Mouse (Mus musculus): ENCODE data around the gene Omd.
"Not testable (repeated sequence)": the region's sequence is repeated elsewhere in the genome, so short reads cannot be mapped to it uniquely, and the experiment has no call there.

The Omd gene

GRCm38 (mm10) chr13:49581541-49582530, at the start of gene Omd:
Gene Omd (plus strand): TSS chr13:49582462.
- no peak for DNase-seq (ENCODE audit: low spot score)

DNA sequence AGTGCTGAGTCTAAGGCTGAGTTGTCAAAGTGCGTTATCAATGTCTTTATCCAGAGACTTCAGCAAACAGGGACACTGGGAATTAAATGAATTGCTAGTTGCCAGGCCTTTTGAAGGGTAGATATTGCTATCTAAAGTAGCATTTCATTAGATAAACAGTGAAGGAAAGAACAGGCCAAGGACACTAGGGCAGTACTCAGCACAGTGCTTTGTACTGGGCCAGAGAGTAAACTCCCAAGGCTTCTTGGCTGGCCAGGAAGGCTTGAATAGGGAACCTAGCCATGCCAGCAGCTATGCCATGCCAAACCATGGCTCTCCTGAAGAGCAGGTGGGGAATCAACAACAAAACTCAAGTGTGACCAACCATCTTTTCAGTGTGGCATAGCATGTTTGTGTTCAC, 45.3 kb upstream of the Omd start:
- DNase-seq (ENCODE audit: low spot score): no peak

GRCm38 (mm10) chr13:49538693-49539092, 43.6 kb upstream of the Omd start:
- DNase-seq (ENCODE audit: low spot score): no peak

- no peak for DNase-seq (ENCODE audit: low spot score)
These were observed 38.0 kb upstream of the Omd start, which contains the start of gene Aspn for GRCm38 (mm10) chr13:49544279-49544678. Gene Aspn (plus strand): TSS chr13:49544443.

DNA sequence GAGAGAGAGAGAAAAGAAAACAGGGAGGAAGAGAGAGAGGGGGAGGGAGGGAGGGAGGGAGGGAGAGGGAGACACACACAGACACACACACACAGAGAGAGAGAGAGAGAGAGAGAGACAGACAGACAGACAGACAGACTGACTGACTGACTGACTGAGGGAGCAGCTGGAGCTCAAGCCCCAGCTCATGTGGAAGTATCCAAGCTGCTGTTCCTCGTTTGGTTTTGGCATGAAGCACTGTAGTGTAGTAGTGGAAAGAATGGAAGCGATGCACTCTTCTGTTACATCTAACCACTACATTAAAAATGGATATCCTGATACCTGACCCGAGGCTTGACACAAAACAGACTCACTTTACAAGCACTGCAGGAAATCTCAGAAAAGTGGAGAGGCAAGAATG, 36.6 kb upstream of the Omd start:
- no peak for DNase-seq (ENCODE audit: low spot score)

DNA sequence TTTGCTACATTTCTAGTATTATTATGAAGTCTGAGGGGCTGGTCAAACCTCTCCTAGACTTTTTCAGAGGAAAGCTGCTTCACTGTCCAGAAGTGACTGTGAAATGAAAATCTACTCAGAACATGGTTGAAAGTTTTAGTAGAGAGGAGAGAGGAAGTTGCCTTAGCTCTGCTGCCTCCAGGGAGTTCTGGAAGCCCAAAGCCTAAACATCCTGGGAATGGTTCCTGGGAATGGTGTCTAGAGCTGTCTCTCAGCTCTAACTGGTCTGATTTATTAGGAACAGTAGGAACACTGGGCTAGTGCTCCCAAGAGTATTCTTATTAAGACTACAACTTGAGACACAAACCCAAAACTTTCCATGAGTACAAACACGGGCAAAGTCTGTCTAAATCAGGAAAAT, 35.7 kb upstream of the Omd start:
- no peak for DNase-seq (ENCODE audit: low spot score)

GRCm38 (mm10) chr13:49547563-49548150, 34.6 kb upstream of the Omd start:
- DNase-seq (ENCODE audit: low spot score): no peak

DNA sequence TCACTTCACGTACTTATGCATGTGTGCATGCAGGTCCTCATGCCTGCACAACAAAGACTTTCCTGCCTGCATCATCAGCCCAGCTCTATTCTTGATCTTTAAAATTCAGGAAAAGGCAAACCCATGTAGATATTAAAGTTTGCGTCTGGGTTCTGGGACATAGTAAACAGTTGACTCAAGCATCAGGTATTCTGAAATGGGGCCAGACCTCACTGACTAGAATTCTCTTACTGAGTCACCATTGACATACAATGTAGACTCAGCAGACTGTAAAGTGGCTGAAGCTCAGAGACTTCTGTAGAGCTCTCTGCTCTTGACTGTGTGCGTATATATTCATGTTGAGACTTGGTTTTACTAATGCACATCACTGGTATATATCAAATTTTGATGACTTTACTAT, 32.6 kb upstream of the Omd start:
- no peak for DNase-seq (ENCODE audit: low spot score)

GRCm38 (mm10) chr13:49554519-49554918, 27.7 kb upstream of the Omd start:
- no peak for DNase-seq (ENCODE audit: low spot score)

- no peak for DNase-seq (ENCODE audit: low spot score)
These were observed 26.1 kb upstream of the Omd start for GRCm38 (mm10) chr13:49556203-49556602.

- no peak for DNase-seq (ENCODE audit: low spot score)
These were observed 25.3 kb upstream of the Omd start for GRCm38 (mm10) chr13:49556924-49557323.

- DNase-seq (ENCODE audit: low spot score): peak; percentile 50
These were observed 23.1 kb upstream of the Omd start for GRCm38 (mm10) chr13:49559185-49559584.

GRCm38 (mm10) chr13:49560886-49561285, 21.4 kb upstream of the Omd start:
- peak; percentile 34 for DNase-seq (ENCODE audit: low spot score)

GRCm38 (mm10) chr13:49564347-49564746, 17.9 kb upstream of the Omd start:
- no peak for DNase-seq (ENCODE audit: low spot score)

DNA sequence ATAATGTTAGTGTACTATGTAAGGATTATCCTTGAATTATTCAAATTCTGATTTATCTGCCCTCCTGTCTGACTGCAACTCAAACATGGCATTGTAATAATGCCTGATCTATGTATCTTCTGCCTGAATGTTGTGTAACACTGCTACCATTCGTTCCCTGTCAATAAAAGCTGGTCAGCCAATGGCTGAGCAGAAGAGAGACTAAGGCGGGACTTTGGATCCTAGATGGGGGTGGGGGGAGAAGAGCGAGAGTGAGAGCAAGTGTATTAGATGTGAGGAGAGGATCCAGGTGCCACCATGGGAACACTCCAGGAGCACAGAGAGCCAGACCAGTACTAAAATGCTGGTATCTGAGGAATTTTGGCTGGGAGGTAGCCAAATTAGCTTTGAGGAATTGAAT, 11.9 kb upstream of the Omd start:
- peak; percentile 59 for DNase-seq (ENCODE audit: low spot score)

DNA sequence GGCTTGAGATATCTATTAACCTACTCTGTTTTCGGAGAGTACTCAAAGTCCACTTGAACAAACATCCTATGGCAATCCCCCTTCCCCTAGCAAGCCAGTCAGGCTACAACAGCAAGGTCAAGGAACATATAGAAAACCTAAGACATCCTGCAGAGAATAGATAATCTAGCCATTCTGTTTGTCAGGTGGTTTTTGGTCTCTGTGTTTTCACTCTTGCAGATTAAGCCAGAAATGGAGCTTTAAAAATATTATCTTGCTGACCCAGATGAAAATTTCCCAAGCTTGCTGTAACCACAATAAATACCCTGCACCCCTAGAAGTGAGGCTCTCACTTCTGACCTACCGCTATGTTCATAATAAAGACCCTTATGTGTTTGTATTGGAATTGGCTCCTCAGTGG, 10.8 kb upstream of the Omd start:
- DNase-seq (ENCODE audit: low spot score): peak; percentile 72

DNA sequence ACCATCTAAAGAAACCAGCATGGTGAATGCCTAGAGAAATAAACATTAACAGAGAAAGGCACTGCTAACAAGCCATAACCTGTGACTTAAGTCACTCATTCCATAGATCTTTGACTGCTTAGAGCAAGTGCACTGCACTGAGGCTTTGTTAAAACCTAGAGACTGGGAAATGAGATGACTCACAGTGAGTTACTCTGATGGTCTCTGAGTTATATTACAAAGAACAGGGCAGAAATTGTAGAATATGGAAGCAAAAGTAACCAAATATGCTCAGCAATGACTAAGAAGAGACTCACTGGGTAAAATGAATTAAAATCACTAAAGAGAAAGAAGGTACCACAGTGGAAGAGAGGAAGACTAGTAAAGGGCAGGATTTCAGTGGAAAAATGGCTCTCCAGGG, 1.6 kb downstream of the Omd start:
- DNase-seq (ENCODE audit: low spot score): no peak

DNA sequence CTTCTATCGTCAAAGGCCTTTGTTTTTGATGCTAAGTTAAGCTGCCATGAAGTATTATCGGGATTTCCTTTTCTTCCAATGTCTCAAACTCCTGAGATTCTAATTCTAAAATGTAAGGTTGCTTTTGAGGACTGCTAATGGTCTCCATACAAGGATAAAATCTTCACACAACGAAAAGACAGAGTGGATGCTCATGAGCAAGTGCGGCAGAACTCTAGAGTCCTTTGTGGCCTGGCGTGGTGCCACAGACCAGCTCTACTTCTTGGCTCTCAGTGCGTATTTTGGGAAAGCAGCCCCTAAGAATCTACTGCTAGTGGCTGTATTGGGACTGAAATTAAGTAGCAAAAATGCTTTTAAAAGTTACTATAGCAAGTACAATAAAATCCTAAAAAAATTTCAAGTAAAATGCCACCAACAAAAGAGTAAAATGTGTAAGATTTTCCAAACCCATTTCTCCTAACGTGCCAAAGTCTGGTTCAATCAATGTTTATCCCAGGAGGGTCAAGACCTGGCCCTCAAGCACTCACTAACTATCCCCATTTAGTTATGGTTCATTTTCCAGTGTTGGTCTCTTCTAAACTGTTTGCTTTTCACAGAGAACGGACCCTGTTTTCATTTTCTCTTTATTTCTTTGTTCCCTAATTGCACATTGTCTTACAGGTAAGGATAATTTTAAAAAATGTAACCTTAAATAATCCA, 2.2 kb downstream of the Omd start:
- no peak for DNase-seq (ENCODE audit: low spot score)

DNA sequence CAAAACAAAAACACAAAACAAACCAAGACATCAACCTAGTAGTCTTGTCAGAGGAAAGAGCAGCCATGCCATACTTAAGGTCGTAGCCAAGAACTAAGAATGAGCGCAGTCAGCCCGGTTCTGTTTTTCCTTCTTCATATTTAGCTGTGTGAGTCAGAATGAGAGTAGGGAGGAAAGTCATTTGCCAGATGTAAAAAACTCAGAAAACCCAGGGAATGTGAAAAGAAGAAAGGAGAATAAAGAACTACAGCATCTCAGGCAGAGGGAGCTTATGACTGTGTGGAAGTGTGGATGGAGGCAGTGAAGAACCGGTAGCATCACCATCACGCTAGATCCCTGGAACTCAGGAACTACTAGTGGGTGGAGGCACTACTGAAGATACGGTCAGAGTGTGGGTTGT, 3.8 kb downstream of the Omd start:
- DNase-seq (ENCODE audit: low spot score): no peak

GRCm38 (mm10) chr13:49602541-49602940, 20.3 kb downstream of the Omd start:
- DNase-seq (ENCODE audit: low spot score): not testable (repeated sequence)

DNA sequence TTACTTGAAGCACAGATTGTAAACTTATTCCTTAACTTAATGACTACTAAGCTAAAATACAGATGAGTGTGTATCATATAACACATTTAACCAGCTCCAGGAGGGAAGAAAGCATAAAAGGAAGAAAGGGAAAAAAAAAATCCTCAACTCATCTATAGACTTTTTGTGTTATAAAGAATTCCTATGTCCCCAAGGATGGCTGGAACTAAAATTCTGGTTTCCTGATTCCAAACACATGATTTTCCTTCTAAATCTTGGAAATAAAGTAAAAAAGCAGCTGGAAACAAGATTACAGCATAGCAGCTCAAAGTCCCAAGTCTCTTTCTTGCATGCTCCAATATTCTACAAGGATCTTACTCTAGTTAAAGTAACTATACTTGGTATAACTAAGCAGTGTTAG, 21.3 kb downstream of the Omd start:
- no peak for DNase-seq (ENCODE audit: low spot score)

DNA sequence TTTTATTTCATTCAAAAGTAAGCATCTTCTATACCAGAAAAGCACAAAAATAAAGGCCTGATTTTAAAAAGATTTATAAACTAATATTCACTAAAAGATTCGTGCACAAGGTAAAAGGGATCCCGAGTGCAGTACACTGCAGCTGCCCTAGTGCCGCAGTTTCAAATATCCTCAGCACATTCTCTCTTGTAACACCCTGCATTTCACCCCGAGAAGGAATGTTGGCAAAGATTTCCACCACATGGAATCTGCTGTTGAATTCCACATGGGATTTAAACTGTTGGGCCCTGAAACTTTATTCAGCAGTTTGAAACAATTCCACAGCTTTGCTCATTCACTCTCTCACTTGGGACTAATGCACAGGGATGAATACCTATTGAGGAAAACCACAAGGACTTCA, 25.5 kb downstream of the Omd start, which contains the start of gene Ogn:
Gene Ogn (plus strand): TSS at position 333 of the 400 bp plus-strand sequence.
- no peak for DNase-seq (ENCODE audit: low spot score)
